Mouse (Mus musculus): Measurements from ENCODE around the gene Dolpp1. TPM values are rescaled to one million over a fixed set of nuclear protein-coding genes. Genes with fewer than 3 reads are reported as not detected.

Dolpp1 gene
- polyA plus RNA-seq, 1 experiment, result 2.2 TPM

DNA sequence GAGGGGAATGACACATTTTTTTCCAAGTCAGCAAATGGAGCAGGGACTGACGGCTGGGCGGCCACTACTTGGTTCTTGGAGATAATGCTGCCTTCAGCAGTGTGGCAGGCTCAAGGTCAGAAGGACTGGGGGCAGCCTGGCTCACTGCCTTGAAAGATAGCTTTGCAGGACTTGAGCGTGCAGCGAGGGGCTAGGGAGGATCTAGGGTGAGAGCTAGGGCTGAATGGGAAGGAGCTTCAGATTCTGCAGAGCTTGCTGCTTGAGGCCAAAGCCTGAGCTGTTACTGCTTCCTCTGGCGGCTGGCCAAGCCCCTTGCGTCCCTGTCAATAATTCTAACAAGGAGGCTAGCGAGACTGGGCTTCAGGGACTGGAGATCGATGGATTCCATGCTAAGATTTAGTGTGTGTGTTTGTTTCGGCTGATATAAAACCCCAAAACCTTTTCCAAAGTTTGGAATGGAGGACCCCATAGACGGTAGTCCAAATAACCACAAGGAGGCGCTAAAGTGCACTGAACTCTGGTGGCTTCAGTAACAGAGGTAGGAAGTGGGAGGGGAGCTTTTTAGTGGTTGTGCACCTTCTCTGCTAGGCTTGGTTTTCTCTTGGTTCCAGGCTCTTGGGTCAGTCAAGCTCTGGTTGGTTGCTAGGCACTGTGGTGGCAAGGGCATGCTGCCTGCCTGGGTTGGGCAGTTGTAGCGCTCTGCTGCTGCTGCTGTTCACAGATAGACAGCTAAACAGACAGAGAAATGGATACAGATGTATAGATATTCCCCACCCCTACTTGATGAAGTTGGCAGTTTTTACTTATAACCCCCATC lies 48.9 kb downstream of the Dolpp1 start:
- H3K36me3 ChIP-seq (ENCODE audit: control insufficient read depth), result peaks cover 100% of the 10 kb centered on the region
- no peak overlapping the region for H3K4me3 ChIP-seq (replicated peaks)
- no peaks in the 10 kb centered on the region for H3K9me3 ChIP-seq (ENCODE audit: control insufficient read depth, low read length)
- H3K27me3 ChIP-seq (ENCODE audit: control insufficient read depth), result no peaks in the 10 kb centered on the region; the same call in 1 of the 2 replicates
- H3K4me1 ChIP-seq (ENCODE audit: control insufficient read depth), result peaks cover 28% of the 10 kb centered on the region
- TF ChIP-seq GATA1 (IDR thresholded peaks at IDR 0.05; ENCODE audit: low read length), result no peak
- TF ChIP-seq TAL1 (IDR thresholded peaks at IDR 0.05; ENCODE audit: low read length), result no peak

DNA sequence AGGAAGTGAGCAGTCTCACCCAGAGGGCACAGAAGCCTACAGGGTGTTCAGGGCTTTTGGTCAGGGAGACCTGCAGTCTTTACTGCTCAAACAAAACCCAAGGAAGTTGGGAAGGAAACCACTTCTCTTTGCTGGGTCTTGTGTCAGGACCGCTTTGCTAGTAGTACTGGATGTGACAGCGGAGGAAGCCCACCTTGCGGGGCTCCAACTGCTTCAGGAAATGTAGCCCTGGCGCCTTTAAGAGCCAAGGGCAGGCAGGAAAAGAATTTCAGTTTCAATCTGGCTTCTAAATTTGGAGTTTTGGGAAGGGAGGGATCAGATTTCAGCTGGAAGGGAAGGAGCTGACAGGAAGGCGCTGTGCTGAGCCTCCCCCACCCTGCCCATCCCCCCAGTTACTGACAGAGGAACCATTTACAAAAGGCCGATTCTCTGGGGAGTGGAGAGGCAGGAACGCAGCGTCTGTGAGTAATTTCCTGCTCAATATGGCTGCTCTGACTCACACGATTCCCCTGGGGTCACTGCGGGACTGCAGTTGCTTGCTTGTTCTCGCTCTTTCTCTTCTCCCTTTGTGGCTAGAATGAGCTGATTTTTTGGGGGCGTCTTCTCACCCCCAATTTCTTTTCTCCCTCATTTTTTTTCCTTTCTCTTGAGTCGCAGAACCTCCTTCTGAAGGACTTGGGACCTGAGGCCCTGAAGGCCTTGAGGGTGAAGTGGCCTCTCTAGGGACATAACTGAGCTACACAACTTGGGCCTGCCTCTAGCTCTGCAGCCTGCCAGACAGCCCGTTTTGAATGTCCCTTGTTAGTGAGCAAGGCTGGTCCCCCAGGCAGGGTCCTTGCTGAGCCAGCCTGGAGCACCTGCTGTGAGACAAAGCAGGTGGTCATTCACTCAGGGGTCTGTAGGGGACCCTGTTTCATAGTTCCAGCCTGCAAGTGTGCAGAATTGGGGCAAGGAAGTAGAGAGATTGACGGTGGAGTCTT lies 49.8 kb downstream of the Dolpp1 start:
- H3K4me3 ChIP-seq (replicated peaks), result no peak overlapping the region
- peaks cover 22% of the 10 kb centered on the region for H3K4me1 ChIP-seq (ENCODE audit: control insufficient read depth)
- H3K27me3 ChIP-seq (ENCODE audit: control insufficient read depth), result no peaks in the 10 kb centered on the region; the same call in 1 of the 2 replicates
- TF ChIP-seq TAL1 (IDR thresholded peaks at IDR 0.05; ENCODE audit: low read length) (no peak), GATA1 (IDR thresholded peaks at IDR 0.05; ENCODE audit: low read length) (no peak)
- H3K9me3 ChIP-seq (ENCODE audit: control insufficient read depth, low read length), result no peaks in the 10 kb centered on the region
- H3K36me3 ChIP-seq (ENCODE audit: control insufficient read depth), result peaks cover 100% of the 10 kb centered on the region

DNA sequence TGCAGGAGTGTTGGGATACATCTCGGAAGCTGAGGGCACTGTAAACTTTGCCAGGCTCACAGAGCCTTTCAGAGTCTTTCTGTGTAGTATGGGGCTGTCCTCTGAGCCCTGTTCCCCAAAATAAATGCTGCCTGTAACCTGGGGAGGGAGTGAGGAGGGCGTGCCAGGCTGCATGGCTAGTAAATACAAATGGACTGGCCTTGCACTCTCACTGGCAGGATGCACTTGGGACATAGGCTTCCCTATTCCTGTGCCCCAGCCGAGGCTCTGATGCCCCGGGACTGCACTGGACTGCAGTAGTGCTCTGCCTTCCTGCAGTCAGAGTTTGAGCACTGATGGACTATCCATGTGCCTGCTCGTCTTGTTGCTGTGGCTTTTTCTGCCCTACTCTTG lies 50.4 kb downstream of the Dolpp1 start:
- no peak overlapping the region for H3K4me3 ChIP-seq (replicated peaks)
- H3K9me3 ChIP-seq (ENCODE audit: control insufficient read depth, low read length), result no peaks in the 10 kb centered on the region
- no peaks in the 10 kb centered on the region; the same call in 1 of the 2 replicates for H3K27me3 ChIP-seq (ENCODE audit: control insufficient read depth)
- TF ChIP-seq TAL1 (IDR thresholded peaks at IDR 0.05; ENCODE audit: low read length) (no peak), GATA1 (IDR thresholded peaks at IDR 0.05; ENCODE audit: low read length) (no peak)
- H3K4me1 ChIP-seq (ENCODE audit: control insufficient read depth), result peaks cover 22% of the 10 kb centered on the region
- peaks cover 100% of the 10 kb centered on the region for H3K36me3 ChIP-seq (ENCODE audit: control insufficient read depth)

DNA sequence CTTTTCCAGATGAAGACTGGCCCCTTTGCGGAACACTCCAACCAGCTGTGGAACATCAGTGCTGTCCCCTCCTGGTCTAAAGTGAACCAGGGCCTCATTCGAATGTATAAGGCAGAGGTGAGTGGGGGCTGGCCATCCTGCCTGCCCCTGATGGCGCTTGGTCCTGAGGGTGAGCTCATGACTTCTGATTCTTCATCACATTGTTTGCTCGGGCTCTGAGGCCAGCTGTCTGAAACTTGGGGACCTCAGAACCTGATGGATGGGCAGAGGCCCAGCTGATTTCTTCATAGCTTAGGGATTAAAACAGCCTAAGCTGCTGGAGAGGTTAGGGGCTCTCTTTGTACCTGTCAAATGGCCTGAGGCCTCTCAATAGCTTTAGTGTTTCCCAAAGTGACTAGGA lies 51.2 kb downstream of the Dolpp1 start:
- Histone ChIP-seq H3K27me3 (ENCODE audit: control insufficient read depth) (no peaks in the 10 kb centered on the region; the same call in 1 of the 2 replicates), H3K4me3 (replicated peaks) (no peak overlapping the region), H3K4me1 (ENCODE audit: control insufficient read depth) (peaks cover 20% of the 10 kb centered on the region), H3K36me3 (ENCODE audit: control insufficient read depth) (peaks cover 100% of the 10 kb centered on the region), H3K9me3 (ENCODE audit: control insufficient read depth, low read length) (peaks cover under 1% of the 10 kb centered on the region; the same call in 1 of the 2 replicates)
- TF ChIP-seq TAL1 (IDR thresholded peaks at IDR 0.05; ENCODE audit: low read length) (no peak), GATA1 (IDR thresholded peaks at IDR 0.05; ENCODE audit: low read length) (no peak)

DNA sequence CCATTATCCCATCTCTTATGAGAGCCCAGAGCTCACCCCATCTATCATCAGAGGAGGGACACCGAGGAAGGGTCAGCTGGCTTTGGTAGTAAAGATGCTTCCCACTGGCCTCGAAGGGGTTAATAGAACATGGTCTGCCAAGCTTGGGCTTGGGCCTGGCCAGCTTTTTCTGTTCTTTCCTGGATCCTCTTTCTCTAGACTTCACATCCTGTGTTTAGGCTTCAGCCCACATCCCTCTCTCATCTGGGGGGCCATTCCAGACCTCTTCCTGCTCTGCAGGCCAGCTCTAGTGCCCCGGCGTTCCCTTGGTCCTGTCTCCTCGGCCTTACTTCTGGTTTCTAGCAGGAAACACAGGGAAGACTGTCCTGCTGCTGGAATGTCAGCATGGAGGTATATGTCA lies 52.0 kb downstream of the Dolpp1 start:
- Histone ChIP-seq H3K36me3 (ENCODE audit: control insufficient read depth) (peaks cover 99% of the 10 kb centered on the region), H3K4me3 (replicated peaks) (no peak overlapping the region), H3K9me3 (ENCODE audit: control insufficient read depth, low read length) (peaks cover 2% of the 10 kb centered on the region; the same call in 1 of the 2 replicates), H3K4me1 (ENCODE audit: control insufficient read depth) (peaks cover 19% of the 10 kb centered on the region), H3K27me3 (ENCODE audit: control insufficient read depth) (no peaks in the 10 kb centered on the region)
- TF ChIP-seq GATA1 (IDR thresholded peaks at IDR 0.05; ENCODE audit: low read length) (no peak), TAL1 (IDR thresholded peaks at IDR 0.05; ENCODE audit: low read length) (no peak)

DNA sequence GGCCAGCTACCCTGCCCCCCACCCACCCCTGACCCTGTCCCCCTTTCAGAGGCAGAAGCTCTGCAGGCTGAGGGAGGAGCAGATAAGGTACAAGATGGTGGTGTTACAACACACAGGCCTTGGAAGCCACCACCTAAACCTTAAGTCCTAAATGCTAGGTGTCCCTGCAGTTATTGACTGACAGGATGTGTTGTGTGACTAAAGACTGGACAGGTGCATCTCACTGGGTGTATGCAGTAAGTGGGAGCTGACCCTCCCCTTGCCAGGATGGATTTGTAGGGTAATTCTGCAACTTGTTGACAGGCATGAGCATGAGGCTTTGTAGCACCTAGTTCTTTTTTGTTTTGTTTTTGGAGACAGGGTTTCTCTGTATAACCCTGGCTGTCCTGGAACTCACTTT lies 52.4 kb downstream of the Dolpp1 start:
- no peak for TF ChIP-seq TAL1 (IDR thresholded peaks at IDR 0.05; ENCODE audit: low read length)
- TF ChIP-seq GATA1 (IDR thresholded peaks at IDR 0.05; ENCODE audit: low read length), result no peak
- Histone ChIP-seq H3K4me3 (replicated peaks) (no peak overlapping the region), H3K9me3 (ENCODE audit: control insufficient read depth, low read length) (peaks cover 4% of the 10 kb centered on the region), H3K36me3 (ENCODE audit: control insufficient read depth) (peaks cover 99% of the 10 kb centered on the region), H3K4me1 (ENCODE audit: control insufficient read depth) (peaks cover 19% of the 10 kb centered on the region), H3K27me3 (ENCODE audit: control insufficient read depth) (no peaks in the 10 kb centered on the region)

DNA sequence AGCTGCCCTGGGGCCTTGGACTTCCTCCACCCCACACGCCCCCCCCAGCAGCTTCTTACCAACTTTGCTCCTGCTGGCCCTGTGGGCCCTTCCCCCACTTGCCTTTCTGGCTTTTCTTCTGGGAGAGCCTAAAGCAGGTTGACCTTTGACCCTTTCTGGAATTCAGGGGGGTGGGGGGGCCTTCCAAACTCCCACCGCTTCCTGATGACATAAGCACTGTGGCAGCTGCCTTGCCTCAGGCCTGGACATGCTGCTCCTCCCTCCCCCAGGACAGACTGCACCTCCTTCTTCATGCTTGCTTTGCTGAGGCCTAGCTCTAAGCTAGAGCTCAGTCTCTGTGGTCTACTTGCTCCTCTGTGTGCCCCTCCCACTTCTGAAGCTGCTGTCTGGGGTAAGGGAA lies 53.3 kb downstream of the Dolpp1 start:
- Histone ChIP-seq H3K9me3 (ENCODE audit: control insufficient read depth, low read length) (peaks cover 12% of the 10 kb centered on the region), H3K4me3 (replicated peaks) (no peak overlapping the region), H3K4me1 (ENCODE audit: control insufficient read depth) (peaks cover 13% of the 10 kb centered on the region), H3K27me3 (ENCODE audit: control insufficient read depth) (no peaks in the 10 kb centered on the region), H3K36me3 (ENCODE audit: control insufficient read depth) (peaks cover 99% of the 10 kb centered on the region)
- no peak for TF ChIP-seq TAL1 (IDR thresholded peaks at IDR 0.05; ENCODE audit: low read length)
- TF ChIP-seq GATA1 (IDR thresholded peaks at IDR 0.05; ENCODE audit: low read length), result no peak

DNA sequence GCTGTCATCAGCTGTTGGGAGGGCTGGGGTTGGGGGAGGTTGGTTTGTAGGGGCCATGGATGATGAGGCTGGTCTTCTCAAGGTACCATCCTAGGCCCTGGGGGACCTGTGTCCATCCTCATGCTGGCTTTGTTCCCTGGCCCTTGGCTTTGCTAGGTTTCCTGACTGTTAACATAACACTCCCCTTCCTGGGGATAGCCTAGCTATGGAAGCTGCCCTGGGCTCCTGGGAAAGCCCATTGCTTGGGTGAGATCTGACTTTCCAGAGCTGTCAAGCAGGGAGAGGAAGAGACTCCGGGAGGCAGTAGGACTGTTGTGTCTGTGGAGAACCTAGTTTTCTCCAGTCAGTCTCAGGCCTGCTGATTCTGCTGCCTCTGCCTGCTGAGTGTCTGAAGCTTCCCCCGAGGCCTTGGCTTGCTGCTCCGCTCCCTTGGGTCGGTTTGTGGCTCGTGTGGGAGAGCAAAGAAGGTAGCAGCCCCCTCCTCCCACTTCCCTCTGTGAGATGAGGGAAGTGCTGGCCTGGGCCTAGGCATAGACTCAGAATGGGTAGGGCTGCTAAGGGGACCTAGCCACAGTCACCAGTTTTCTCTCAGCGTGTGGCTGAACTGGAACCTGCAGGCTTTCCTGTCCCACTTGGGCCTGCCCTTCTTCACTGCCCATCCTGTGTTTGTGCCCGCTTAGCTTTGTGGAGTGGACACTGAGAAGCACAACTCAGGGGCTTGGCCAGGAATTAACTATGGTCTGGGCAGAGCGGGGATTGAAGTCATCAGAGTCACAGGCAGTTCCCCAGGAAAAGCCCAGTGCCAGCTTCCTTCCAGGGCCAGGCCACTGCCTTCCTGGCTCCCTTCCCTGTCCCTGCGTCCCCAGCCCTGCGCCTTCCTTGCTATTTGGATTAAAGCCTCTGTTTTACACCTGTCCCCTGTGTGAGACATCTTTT lies 55.1 kb downstream of the Dolpp1 start:
- H3K36me3 ChIP-seq (ENCODE audit: control insufficient read depth), result peaks cover 99% of the 10 kb centered on the region
- peaks cover 4% of the 10 kb centered on the region for H3K4me1 ChIP-seq (ENCODE audit: control insufficient read depth)
- TF ChIP-seq TAL1 (IDR thresholded peaks at IDR 0.05; ENCODE audit: low read length) (no peak), GATA1 (IDR thresholded peaks at IDR 0.05; ENCODE audit: low read length) (no peak)
- H3K4me3 ChIP-seq (replicated peaks), result no peak overlapping the region
- no peaks in the 10 kb centered on the region for H3K27me3 ChIP-seq (ENCODE audit: control insufficient read depth)
- peaks cover 14% of the 10 kb centered on the region for H3K9me3 ChIP-seq (ENCODE audit: control insufficient read depth, low read length)
